Mouse (Mus musculus) lung, adult 2 months (tissue): ENCODE data around the gene Ccdc34.

Experiments
- CTCF ChIP-seq: fragments of 200-500 bp; IDR thresholded peaks from 2 replicates; pipeline ENCODE4 v1.5.1; 2011; ENCODE audit warnings: mild to moderate bottlenecking, low read length, control low read depth; ENCODE audit not compliant: insufficient read depth
- POLR2A ChIP-seq: fragments of 200-500 bp; IDR thresholded peaks from 2 replicates; pipeline ENCODE4 v1.6.1; 2011; ENCODE audit warnings: low read depth, mild to moderate bottlenecking, control low read depth, low read length, borderline replicate concordance; ENCODE audit errors: extremely low read depth

DNA sequence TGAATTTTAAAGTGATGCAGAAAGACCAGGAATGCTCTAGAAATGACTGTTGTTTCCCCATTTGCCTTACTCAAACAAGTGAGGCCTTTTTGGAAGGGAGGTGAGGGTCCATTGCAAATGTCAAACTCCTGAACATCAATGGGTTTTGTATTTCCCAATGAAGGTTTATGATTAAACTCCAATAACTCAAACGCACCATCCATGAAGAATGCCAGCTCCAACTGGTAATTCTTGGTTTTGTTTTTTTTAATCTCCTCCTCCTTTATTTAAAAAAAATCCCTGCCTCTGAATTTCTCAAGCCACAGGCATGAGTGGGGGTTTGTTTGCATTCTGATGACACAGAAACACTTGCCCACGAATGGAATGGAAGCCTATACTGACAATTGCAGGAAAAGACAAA lies 178.9 kb downstream of the Ccdc34 start:
- no peak for TF ChIP-seq CTCF
- TF ChIP-seq POLR2A: no peak
